Mouse (Mus musculus): Measurements from ENCODE around the gene Csnk1e. TPM values are rescaled to one million over a fixed set of nuclear protein-coding genes. Genes with fewer than 3 reads are reported as not detected.

The Csnk1e gene
- 110 and 122 TPM in 2 replicates for polyA plus RNA-seq (2012; rRNA removed)

- 3% methylated on average over 24 of the region's 24 CpGs for WGBS
- H3K27ac ChIP-seq (ENCODE audit: insufficient read depth, low read length), result no peak within 1 kb of the TSS
- H3K27me3 ChIP-seq (ENCODE audit: control insufficient read depth, insufficient read depth, low read length), result no peaks in the 10 kb centered on the region
- H3K4me3 ChIP-seq (replicated peaks; ENCODE audit: insufficient read depth, low read depth, low read length), result peak within 1 kb of the TSS; percentile 24
- peak in 1 of 2 experiments; percentile 44 for DNase-seq
- TF ChIP-seq CTCF (IDR thresholded peaks at IDR 0.05; ENCODE audit: borderline replicate concordance, insufficient read depth, low read depth, low read length) (no peak), POLR2A (IDR thresholded peaks at IDR 0.05; ENCODE audit: borderline replicate concordance, insufficient read depth, low read length) (no peak)
- no peaks in the 10 kb centered on the region for H3K4me1 ChIP-seq (ENCODE audit: control insufficient read depth, insufficient read depth, low read length)
Observed at GRCm38 (mm10) chr15:79455106-79455810, at the start of gene Csnk1e. Csnk1e (minus strand) TSS chr15:79455566.

- H3K4me3 ChIP-seq (replicated peaks; ENCODE audit: insufficient read depth, low read depth, low read length), result peak within 1 kb of the TSS; percentile 38
- H3K27me3 ChIP-seq (ENCODE audit: control insufficient read depth, insufficient read depth, low read length), result peaks cover 4% of the 10 kb centered on the region
- TF ChIP-seq POLR2A (IDR thresholded peaks at IDR 0.05; ENCODE audit: borderline replicate concordance, insufficient read depth, low read length) (no peak), CTCF (IDR thresholded peaks at IDR 0.05; ENCODE audit: borderline replicate concordance, insufficient read depth, low read depth, low read length) (no peak)
- under 1% methylated on average over 60 of the region's 60 CpGs for WGBS
- H3K27ac ChIP-seq (ENCODE audit: insufficient read depth, low read length), result no peak within 1 kb of the TSS
- H3K4me1 ChIP-seq (ENCODE audit: control insufficient read depth, insufficient read depth, low read length), result peaks cover 5% of the 10 kb centered on the region
- DNase-seq, result no peak
Observed at GRCm38 (mm10) chr15:79504707-79505452, 49.5 kb upstream of the Csnk1e start, which contains the start of gene Kcnj4. Kcnj4 (minus strand) TSS chr15:79505241.

DNA sequence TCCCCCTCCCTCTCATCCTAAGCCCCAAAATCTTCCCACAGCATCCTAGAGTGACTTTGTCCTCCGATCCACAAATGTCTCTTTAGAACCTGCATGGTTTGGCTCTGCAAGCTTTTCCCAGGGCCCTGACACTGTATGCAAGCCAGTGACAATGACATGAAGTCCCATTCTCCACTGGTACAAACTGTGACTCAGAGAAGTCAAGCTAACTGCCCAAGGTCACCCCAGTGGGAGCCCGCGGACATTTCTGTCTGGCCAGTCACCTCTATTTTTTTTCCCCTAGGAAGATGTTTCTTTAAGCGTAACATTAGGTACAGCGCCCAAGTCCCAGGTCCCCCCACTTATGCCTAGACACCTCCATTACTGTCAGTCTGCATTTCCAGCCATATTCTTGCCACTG, 48.1 kb upstream of the Csnk1e start:
- 62% methylated on average over 5 of the region's 5 CpGs for WGBS

GRCm38 (mm10) chr15:79502891-79503341, 47.5 kb upstream of the Csnk1e start:
- DNase-seq, result no peak
- H3K27ac ChIP-seq (ENCODE audit: insufficient read depth, low read length), result no peak overlapping the region
- TF ChIP-seq POLR2A (IDR thresholded peaks at IDR 0.05; ENCODE audit: borderline replicate concordance, insufficient read depth, low read length) (no peak), CTCF (IDR thresholded peaks at IDR 0.05; ENCODE audit: borderline replicate concordance, insufficient read depth, low read depth, low read length) (no peak)
- H3K4me1 ChIP-seq (ENCODE audit: control insufficient read depth, insufficient read depth, low read length), result peaks cover 5% of the 10 kb centered on the region
- no peak overlapping the region for H3K4me3 ChIP-seq (replicated peaks; ENCODE audit: insufficient read depth, low read depth, low read length)
- WGBS, result 10% methylated on average over 18 of the region's 18 CpGs
- H3K27me3 ChIP-seq (ENCODE audit: control insufficient read depth, insufficient read depth, low read length), result peaks cover 4% of the 10 kb centered on the region

More for the DNA sequence above, 48.1 kb upstream of the Csnk1e start:
- no peak overlapping the region for H3K4me3 ChIP-seq (replicated peaks; ENCODE audit: insufficient read depth, low read depth, low read length)
- H3K27ac ChIP-seq (ENCODE audit: insufficient read depth, low read length), result no peak overlapping the region
- peaks cover 5% of the 10 kb centered on the region for H3K4me1 ChIP-seq (ENCODE audit: control insufficient read depth, insufficient read depth, low read length)
- DNase-seq, result no peak
- peaks cover 4% of the 10 kb centered on the region for H3K27me3 ChIP-seq (ENCODE audit: control insufficient read depth, insufficient read depth, low read length)
- TF ChIP-seq CTCF (IDR thresholded peaks at IDR 0.05; ENCODE audit: borderline replicate concordance, insufficient read depth, low read depth, low read length), result no peak
- no peak for TF ChIP-seq POLR2A (IDR thresholded peaks at IDR 0.05; ENCODE audit: borderline replicate concordance, insufficient read depth, low read length)

GRCm38 (mm10) chr15:79500110-79500509, 44.7 kb upstream of the Csnk1e start:
- 70% methylated on average over 17 of the region's 17 CpGs for WGBS
- no peaks in the 10 kb centered on the region; the same call in 1 of the 2 replicates for H3K4me1 ChIP-seq (ENCODE audit: control insufficient read depth, insufficient read depth, low read length)
- H3K27me3 ChIP-seq (ENCODE audit: control insufficient read depth, insufficient read depth, low read length), result peaks cover under 1% of the 10 kb centered on the region; the same call in 1 of the 2 replicates
- DNase-seq, result no peak
- H3K27ac ChIP-seq (ENCODE audit: insufficient read depth, low read length), result no peak overlapping the region
- TF ChIP-seq CTCF (IDR thresholded peaks at IDR 0.05; ENCODE audit: borderline replicate concordance, insufficient read depth, low read depth, low read length) (no peak), POLR2A (IDR thresholded peaks at IDR 0.05; ENCODE audit: borderline replicate concordance, insufficient read depth, low read length) (no peak)
- H3K4me3 ChIP-seq (replicated peaks; ENCODE audit: insufficient read depth, low read depth, low read length), result no peak overlapping the region

DNA sequence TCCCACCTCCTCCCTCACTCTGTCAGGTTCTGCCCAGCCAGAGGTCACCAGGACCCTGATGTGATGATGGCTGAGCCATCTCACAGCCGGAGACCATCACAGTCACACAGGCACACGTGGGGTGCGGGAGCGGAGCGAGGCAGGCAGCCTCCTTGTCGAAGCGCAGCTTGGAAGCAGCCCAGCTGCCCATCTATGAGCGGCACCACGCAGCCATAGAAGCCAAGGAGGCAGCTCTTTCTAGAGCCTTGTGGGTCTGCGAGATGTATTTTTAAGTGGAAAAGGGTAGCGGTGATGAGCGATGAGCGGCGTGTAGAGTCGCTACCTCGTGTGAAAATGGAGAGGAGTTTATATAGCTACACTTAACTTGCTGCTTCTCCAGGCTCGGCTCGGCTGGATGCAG, 38.2 kb upstream of the Csnk1e start:
- Histone ChIP-seq H3K4me3 (replicated peaks; ENCODE audit: insufficient read depth, low read depth, low read length) (no peak overlapping the region), H3K4me1 (ENCODE audit: control insufficient read depth, insufficient read depth, low read length) (peaks cover 3% of the 10 kb centered on the region; the same call in 1 of the 2 replicates), H3K27ac (ENCODE audit: insufficient read depth, low read length) (no peak overlapping the region), H3K27me3 (ENCODE audit: control insufficient read depth, insufficient read depth, low read length) (no peaks in the 10 kb centered on the region)
- 25% methylated on average over 18 of the region's 18 CpGs for WGBS
- TF ChIP-seq POLR2A (IDR thresholded peaks at IDR 0.05; ENCODE audit: borderline replicate concordance, insufficient read depth, low read length) (no peak), CTCF (IDR thresholded peaks at IDR 0.05; ENCODE audit: borderline replicate concordance, insufficient read depth, low read depth, low read length) (no peak)
- DNase-seq, result no peak

GRCm38 (mm10) chr15:79489463-79489862, 34.1 kb upstream of the Csnk1e start:
- no peak overlapping the region for H3K4me3 ChIP-seq (replicated peaks; ENCODE audit: insufficient read depth, low read depth, low read length)
- peaks cover 3% of the 10 kb centered on the region; the same call in 1 of the 2 replicates for H3K4me1 ChIP-seq (ENCODE audit: control insufficient read depth, insufficient read depth, low read length)
- H3K27ac ChIP-seq (ENCODE audit: insufficient read depth, low read length), result no peak overlapping the region
- no peaks in the 10 kb centered on the region for H3K27me3 ChIP-seq (ENCODE audit: control insufficient read depth, insufficient read depth, low read length)
- 43% methylated on average over 11 of the region's 11 CpGs for WGBS
- TF ChIP-seq CTCF (IDR thresholded peaks at IDR 0.05; ENCODE audit: borderline replicate concordance, insufficient read depth, low read depth, low read length), result no peak
- TF ChIP-seq POLR2A (IDR thresholded peaks at IDR 0.05; ENCODE audit: borderline replicate concordance, insufficient read depth, low read length), result no peak
- no peak for DNase-seq

All from cerebellum, adult 2 months (tissue).